Mouse (Mus musculus): ENCODE results near the gene Cacna1s. TPM values are rescaled to one million over a fixed set of nuclear protein-coding genes. Genes with fewer than 3 reads are reported as not detected.

The Cacna1s gene
- total RNA-seq (2023): under 1 TPM in 1 of 2 experiments, not detected in 1; 0.79 TPM

GRCm38 (mm10) chr1:136052547-136052946 is at the start of gene Cacna1s:
TSS of gene Cacna1s (plus strand) at chr1:136052750.

DNA sequence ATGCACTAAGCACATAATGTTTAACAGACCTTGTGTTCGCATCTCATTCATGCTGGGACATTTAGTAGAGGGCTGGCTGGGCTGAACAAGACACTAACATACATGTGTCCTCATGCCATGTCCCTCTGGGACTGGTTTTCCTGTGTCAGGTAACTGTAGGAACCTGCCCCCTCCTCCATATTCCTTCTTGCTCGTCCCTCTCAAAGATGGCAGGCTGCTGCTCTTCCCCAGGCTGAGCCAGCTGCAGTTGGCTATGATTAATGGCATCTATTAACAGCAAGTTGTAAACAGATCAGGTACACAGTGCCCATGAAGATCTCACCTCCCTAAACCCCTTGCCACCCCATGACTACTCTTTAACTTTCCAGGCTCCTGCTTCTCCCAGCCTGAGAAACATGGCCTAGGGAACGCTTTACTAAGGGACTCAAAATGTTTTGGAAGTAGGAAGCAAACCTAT is 46.2 kb upstream of the Cacna1s start, which contains the start of gene Igfn1:
Igfn1 (minus strand) TSS at position 51 of the 457 bp plus-strand sequence.

GRCm38 (mm10) chr1:136007211-136008158 is 45.1 kb upstream of the Cacna1s start, which contains the start of gene Tmem9:
TSS of gene Tmem9 (plus strand) at chr1:136008150.

DNA sequence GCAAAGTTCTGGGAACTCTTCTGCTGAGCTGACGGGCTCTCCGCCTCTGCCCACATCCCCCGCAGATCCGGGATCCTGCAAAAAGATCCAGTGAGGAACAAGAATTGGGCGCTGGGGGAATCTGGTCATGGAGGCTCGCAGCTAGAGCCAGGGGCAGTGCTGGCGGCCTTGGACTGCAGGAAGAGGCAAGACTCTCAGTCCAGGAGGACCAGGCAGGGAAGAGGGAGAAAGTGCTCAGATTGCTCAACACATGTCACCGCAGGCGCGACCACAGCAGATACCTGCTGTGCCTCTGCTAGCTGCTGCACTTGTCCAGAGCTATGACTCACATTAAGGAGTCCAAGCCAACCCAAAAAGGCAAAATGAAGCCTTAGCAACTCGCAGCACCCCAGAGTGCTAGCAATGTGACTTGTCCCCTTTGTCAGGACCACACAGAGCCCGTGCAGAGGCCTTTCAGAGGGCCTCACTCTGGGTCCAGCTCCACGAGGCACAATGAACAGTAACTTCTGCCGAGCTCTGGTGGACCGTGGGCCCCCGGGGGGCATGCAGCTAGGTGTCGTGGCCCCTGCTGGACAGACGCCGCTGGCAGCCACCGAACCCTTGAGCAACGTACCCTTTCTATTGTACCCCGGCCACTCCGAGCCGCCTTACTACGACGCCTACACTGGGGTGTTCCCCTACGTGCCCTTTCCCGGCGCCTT is 2.1 kb upstream of the Cacna1s start, which contains the start of gene Ascl5:
Ascl5 (plus strand) TSS at position 493 of the 701 bp plus-strand sequence.

DNA sequence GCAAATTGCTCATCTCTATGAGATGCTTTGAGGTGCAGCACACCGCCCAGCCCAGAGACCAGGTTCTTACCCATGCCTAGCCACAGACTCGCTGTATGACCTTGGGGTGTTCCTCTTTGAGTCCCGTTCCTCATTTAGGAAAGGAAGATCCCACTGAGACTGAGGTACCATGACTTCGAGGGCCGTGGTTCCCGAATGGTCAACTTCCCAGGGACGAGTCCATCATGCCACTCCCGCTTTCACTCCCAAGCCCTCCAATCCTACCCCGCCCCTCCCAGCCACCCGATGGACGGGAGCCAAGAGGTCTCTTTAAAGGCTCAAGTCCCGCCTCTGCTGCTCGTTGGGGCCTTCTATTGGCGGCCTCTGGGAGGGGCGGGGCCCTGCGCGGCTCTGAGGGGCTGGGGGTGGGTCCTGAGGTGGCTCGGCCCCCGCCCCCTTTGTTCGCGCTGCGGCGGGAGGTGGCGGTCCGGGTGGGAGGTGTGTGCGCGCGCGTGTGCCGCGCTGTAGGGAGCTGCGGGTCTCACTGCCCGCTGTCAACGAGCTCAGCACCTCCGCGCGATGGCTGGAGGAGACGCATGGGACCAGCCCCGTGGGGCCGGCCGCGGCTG is 78.5 kb downstream of the Cacna1s start, which contains the start of gene Kif21b:
Kif21b (plus strand) TSS at position 439 of the 608 bp plus-strand sequence.

Other genes starting within 250 kb of the Cacna1s start
- 1 to 10 TPM in 1 of 2 experiments, under 1 TPM in 1; 0.67 to 1.5 TPM for gene Lad1, start 234.2 kb upstream of the Cacna1s start, total RNA-seq (2023)
- gene Tnnt2, start 216.4 kb upstream of the Cacna1s start, total RNA-seq (2023): under 1 TPM; 0.36 to 0.67 TPM
- not detected for gene Pkp1, start 133.5 kb upstream of the Cacna1s start, total RNA-seq (2023)
- gene Igfn1, start 46.4 kb upstream of the Cacna1s start, total RNA-seq (2023): not detected
- 10 to 100 TPM; 14.9 to 16.1 TPM for gene Tmem9, start 44.6 kb upstream of the Cacna1s start, total RNA-seq (2023)
- gene Ascl5, start 1.9 kb upstream of the Cacna1s start, total RNA-seq (2023): not detected
- 100 to 1,000 TPM; 349 to 375 TPM for gene Kif21b, start 78.6 kb downstream of the Cacna1s start, total RNA-seq (2023)
- gene Mroh3, start 160.1 kb downstream of the Cacna1s start, total RNA-seq (2023): not detected
- gene Inava, start 181.5 kb downstream of the Cacna1s start, total RNA-seq (2023): not detected
- gene Gpr25, start 208.1 kb downstream of the Cacna1s start, total RNA-seq (2023): not detected